Mouse (Mus musculus): ENCODE results near the gene Hdac11.

Gene Hdac11

GRCm38 (mm10) chr6:91169129-91169528 is 12.7 kb downstream of the Hdac11 start:
- no peak for DNase-seq (ENCODE audit: low read depth, low spot score)

GRCm38 (mm10) chr6:91171396-91171895 is 15.0 kb downstream of the Hdac11 start:
- no peak for DNase-seq (ENCODE audit: low read depth, low spot score)

GRCm38 (mm10) chr6:91172381-91172780 is 15.9 kb downstream of the Hdac11 start:
- DNase-seq (ENCODE audit: low read depth, low spot score), result no peak

- no peak for DNase-seq (ENCODE audit: low read depth, low spot score)
Measured at GRCm38 (mm10) chr6:91173221-91173880, 16.9 kb downstream of the Hdac11 start.

GRCm38 (mm10) chr6:91174211-91174610 is 17.7 kb downstream of the Hdac11 start:
- no peak for DNase-seq (ENCODE audit: low read depth, low spot score)

- DNase-seq (ENCODE audit: low read depth, low spot score), result no peak
Measured at GRCm38 (mm10) chr6:91180767-91181171, 24.3 kb downstream of the Hdac11 start.

GRCm38 (mm10) chr6:91181320-91181719 is 24.9 kb downstream of the Hdac11 start:
- DNase-seq (ENCODE audit: low read depth, low spot score), result no peak

- DNase-seq (ENCODE audit: low read depth, low spot score), result no peak
Measured at GRCm38 (mm10) chr6:91182075-91182490, 25.6 kb downstream of the Hdac11 start.

- DNase-seq (ENCODE audit: low read depth, low spot score), result no peak
Measured at GRCm38 (mm10) chr6:91183041-91183440, 26.6 kb downstream of the Hdac11 start.

GRCm38 (mm10) chr6:91183980-91184379 is 27.5 kb downstream of the Hdac11 start:
- DNase-seq (ENCODE audit: low read depth, low spot score), result no peak

GRCm38 (mm10) chr6:91184776-91185175 is 28.3 kb downstream of the Hdac11 start:
- no peak for DNase-seq (ENCODE audit: low read depth, low spot score)

GRCm38 (mm10) chr6:91185502-91185901 is 29.0 kb downstream of the Hdac11 start:
- DNase-seq (ENCODE audit: low read depth, low spot score), result no peak

- no peak for DNase-seq (ENCODE audit: low read depth, low spot score)
Measured at GRCm38 (mm10) chr6:91186161-91186931, 29.9 kb downstream of the Hdac11 start.

- DNase-seq (ENCODE audit: low read depth, low spot score), result no peak
Measured at GRCm38 (mm10) chr6:91186934-91187333, 30.5 kb downstream of the Hdac11 start.

- no peak for DNase-seq (ENCODE audit: low read depth, low spot score)
Measured at GRCm38 (mm10) chr6:91187871-91188270, 31.4 kb downstream of the Hdac11 start.

GRCm38 (mm10) chr6:91189971-91190370 is 33.5 kb downstream of the Hdac11 start:
- no peak for DNase-seq (ENCODE audit: low read depth, low spot score)

- DNase-seq (ENCODE audit: low read depth, low spot score), result no peak
Measured at GRCm38 (mm10) chr6:91191465-91191864, 35.0 kb downstream of the Hdac11 start.

- DNase-seq (ENCODE audit: low read depth, low spot score), result no peak
Measured at GRCm38 (mm10) chr6:91192421-91192820, 36.0 kb downstream of the Hdac11 start.

- no peak for DNase-seq (ENCODE audit: low read depth, low spot score)
Measured at GRCm38 (mm10) chr6:91192851-91193545, 36.5 kb downstream of the Hdac11 start.

GRCm38 (mm10) chr6:91198456-91198855 is 42.0 kb downstream of the Hdac11 start:
- no peak for DNase-seq (ENCODE audit: low read depth, low spot score)

GRCm38 (mm10) chr6:91200429-91201188 is 44.1 kb downstream of the Hdac11 start:
- DNase-seq (ENCODE audit: low read depth, low spot score), result peak; percentile 46
